Mouse (Mus musculus): ENCODE measurements around the gene Gm11549.

Gene Gm11549

GRCm38 (mm10) chr3:36521073-36522060 lies at the start of gene Gm11549:
Gene Gm11549, minus strand, starts transcription at chr3:36521813.
- in situ Hi-C loops (cut with MboI), result no loop called here

GRCm38 (mm10) chr3:36569836-36570235 lies 48.2 kb upstream of the Gm11549 start:
- in situ Hi-C loops (cut with MboI), result no loop called here

GRCm38 (mm10) chr3:36563666-36564065 lies 42.1 kb upstream of the Gm11549 start:
- in situ Hi-C loops (cut with MboI), result no loop called here

GRCm38 (mm10) chr3:36559606-36560005 lies 38.0 kb upstream of the Gm11549 start:
- in situ Hi-C loops (cut with MboI), result no loop called here

GRCm38 (mm10) chr3:36557601-36558000 lies 36.0 kb upstream of the Gm11549 start:
- in situ Hi-C loops (cut with MboI), result no loop called here

GRCm38 (mm10) chr3:36552406-36553047 lies 30.9 kb upstream of the Gm11549 start, which contains the start of gene Exosc9:
Gene Exosc9, plus strand, starts transcription at chr3:36552606.
- in situ Hi-C loops (cut with MboI), result no loop called here

GRCm38 (mm10) chr3:36551851-36552384 lies 30.3 kb upstream of the Gm11549 start:
- in situ Hi-C loops (cut with MboI), result no loop called here

GRCm38 (mm10) chr3:36551343-36551742 lies 29.7 kb upstream of the Gm11549 start:
- in situ Hi-C loops (cut with MboI), result no loop called here

- in situ Hi-C loops (cut with MboI), result no loop called here
Observed at GRCm38 (mm10) chr3:36544961-36545360, 23.3 kb upstream of the Gm11549 start.

- in situ Hi-C loops (cut with MboI), result no loop called here
Observed at GRCm38 (mm10) chr3:36541399-36541798, 19.8 kb upstream of the Gm11549 start.

- in situ Hi-C loops (cut with MboI), result no loop called here
Observed at GRCm38 (mm10) chr3:36540756-36541155, 19.1 kb upstream of the Gm11549 start.

GRCm38 (mm10) chr3:36537701-36538470 lies 16.3 kb upstream of the Gm11549 start:
- in situ Hi-C loops (cut with MboI), result no loop called here

GRCm38 (mm10) chr3:36536041-36536440 lies 14.4 kb upstream of the Gm11549 start:
- in situ Hi-C loops (cut with MboI), result no loop called here

- in situ Hi-C loops (cut with MboI), result no loop called here
Observed at GRCm38 (mm10) chr3:36533201-36533672, 11.6 kb upstream of the Gm11549 start.

- in situ Hi-C loops (cut with MboI), result no loop called here
Observed at GRCm38 (mm10) chr3:36532738-36533137, 11.1 kb upstream of the Gm11549 start.

GRCm38 (mm10) chr3:36531979-36532542 lies 10.4 kb upstream of the Gm11549 start:
- in situ Hi-C loops (cut with MboI), result no loop called here

- in situ Hi-C loops (cut with MboI), result no loop called here
Observed at GRCm38 (mm10) chr3:36531242-36531641, 9.6 kb upstream of the Gm11549 start.

GRCm38 (mm10) chr3:36530781-36531180 lies 9.2 kb upstream of the Gm11549 start:
- in situ Hi-C loops (cut with MboI), result no loop called here

- in situ Hi-C loops (cut with MboI), result no loop called here
Observed at GRCm38 (mm10) chr3:36530345-36530744, 8.7 kb upstream of the Gm11549 start.

GRCm38 (mm10) chr3:36524466-36524865 lies 2.9 kb upstream of the Gm11549 start:
- in situ Hi-C loops (cut with MboI), result no loop called here

GRCm38 (mm10) chr3:36522137-36522536 lies 524 bp upstream of the Gm11549 start:
- in situ Hi-C loops (cut with MboI), result no loop called here
